Mouse (Mus musculus): ENCODE measurements around the gene Ccdc8.

DNA sequence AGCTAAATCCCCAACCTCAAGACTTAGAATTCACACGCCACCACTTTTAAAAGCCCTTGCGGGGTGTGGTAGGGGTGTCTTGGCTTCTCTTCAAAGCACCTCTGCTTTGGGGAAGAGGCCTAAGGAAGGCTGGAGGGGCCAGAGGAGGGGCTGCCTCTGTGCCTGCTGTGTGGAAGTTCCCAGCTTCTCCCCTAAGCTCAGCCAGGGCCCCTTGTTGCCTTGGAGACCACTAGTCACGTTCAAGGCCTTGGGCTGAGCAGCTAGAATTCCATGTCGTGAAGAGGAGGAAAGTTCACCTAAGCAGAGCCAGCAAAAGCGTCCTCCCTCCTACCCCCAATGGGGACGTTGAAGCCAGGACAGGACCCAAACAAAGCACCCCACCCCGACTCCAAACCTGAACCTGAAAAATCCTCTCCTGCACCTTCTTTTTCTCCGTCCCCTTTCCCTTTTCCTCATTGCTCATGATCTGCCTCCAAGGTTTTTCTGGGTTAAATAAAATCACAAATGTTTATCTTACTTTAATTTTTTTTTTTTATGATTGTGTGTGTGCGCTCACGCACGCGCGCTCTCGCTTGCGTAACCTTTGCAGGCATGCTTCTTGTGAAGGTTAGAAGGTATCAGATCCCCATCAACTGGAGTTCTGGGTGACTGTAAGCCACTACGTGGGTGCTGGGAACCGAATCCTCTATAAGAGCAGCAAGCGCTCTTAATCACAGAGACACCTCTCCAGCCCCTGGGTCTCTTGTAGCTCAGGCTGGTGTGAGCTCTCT, 642 bp upstream of the Ccdc8 start:
- TF ChIP-seq CTCF (conservative IDR thresholded peaks at IDR 0.05; ENCODE audit: insufficient read depth, insufficient read length, low read depth, low read length) (no peak), POLR2A (IDR thresholded peaks at IDR 0.05; ENCODE audit: low read depth, low read length) (no peak)
